Mouse (Mus musculus) embryonic fibroblast, embryonic 13.5 days (primary cell): ENCODE data around the gene Rps27.
A peak's percentile ranks its signal among the peaks of the same experiment; 100 is the strongest.

Source experiments
- CTCF ChIP-seq: IDR thresholded peaks from 2 replicates; pipeline ENCODE4 v1.5.1; 2011; ENCODE audit warnings: mild to moderate bottlenecking, control low read depth, low read length, moderate library complexity, borderline replicate concordance; ENCODE audit not compliant: insufficient read depth
- POLR2A ChIP-seq: IDR thresholded peaks from 2 replicates; pipeline ENCODE4 v1.6.1; 2011; ENCODE audit warnings: low read depth, mild to moderate bottlenecking, control low read depth, low read length, moderate library complexity

- TF ChIP-seq CTCF (no peak), POLR2A (peak; percentile 86)
These were observed 7.1 kb upstream of the Rps27 start for GRCm38 (mm10) chr3:90220531-90220951.
